Mouse (Mus musculus): ENCODE measurements around the gene Tbx6. TPM values are rescaled to one million over a fixed set of nuclear protein-coding genes. Genes with fewer than 3 reads are reported as not detected.

The Tbx6 gene
- polyA plus RNA-seq, 1 experiment: 13.7 TPM

DNA sequence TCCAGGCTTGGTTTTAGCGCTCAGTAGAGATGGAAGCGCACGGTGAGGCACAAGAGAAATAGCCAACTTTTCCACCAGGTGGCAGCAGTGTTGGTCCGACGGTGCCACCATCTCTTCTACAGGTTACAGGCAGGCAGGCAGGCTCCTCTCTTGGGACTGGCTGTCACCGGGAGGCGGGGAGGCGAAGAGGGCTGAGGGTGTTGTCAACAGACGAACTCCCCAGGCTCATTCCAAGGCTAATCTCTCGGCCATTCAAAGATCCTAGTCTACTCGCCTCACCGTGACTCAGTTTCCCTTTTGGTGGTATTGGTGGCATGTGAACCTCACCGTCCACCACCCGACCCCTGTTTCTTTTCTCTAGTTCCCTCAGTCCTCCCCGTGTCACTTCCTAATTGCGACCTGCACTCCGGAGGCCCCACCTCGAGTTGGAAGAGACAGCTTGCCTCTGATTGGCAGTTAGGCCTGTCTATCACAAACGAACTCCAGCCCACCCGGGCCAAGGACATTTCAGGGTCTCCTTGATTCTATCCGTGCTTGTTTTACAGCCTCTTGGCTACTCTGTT is 50.8 kb downstream of the Tbx6 start:
- WGBS: 2% methylated on average over 21 of the region's 21 CpGs
- Histone ChIP-seq H3K4me1 (ENCODE audit: control insufficient read depth, insufficient read depth, low read length) (no peaks in the 10 kb centered on the region), H3K4me3 (replicated peaks; ENCODE audit: control insufficient read depth, low read depth, low read length) (peak overlapping the region; percentile 14), H3K27ac (ENCODE audit: control insufficient read depth, insufficient read depth, low read depth, low read length, poor library complexity) (no peak overlapping the region)
- peak; percentile 87 for TF ChIP-seq CTCF (IDR thresholded peaks at IDR 0.05; ENCODE audit: control insufficient read depth, insufficient read depth, low read length)
- no peak for TF ChIP-seq POLR2A (IDR thresholded peaks at IDR 0.05; ENCODE audit: borderline replicate concordance, control insufficient read depth, low read depth, low read length)

DNA sequence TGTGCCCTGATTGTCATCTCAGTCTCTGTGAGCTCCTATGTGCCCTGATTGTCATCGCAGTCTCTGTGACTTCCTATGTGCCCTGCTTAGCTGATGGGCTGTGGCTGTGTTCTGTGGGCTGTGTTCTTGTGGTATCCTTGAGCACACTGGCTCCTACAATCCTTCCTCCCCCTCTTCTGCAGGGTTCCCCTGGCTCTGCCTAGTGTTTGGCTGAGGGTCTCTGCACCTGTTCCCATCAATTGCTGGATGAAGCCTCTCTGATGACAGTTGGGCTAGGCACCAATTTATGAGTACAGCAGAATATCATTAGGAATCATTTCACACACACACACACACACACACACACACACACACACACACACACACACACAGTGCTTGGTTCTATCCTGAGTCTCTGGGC is 52.0 kb downstream of the Tbx6 start:
- H3K27ac ChIP-seq (ENCODE audit: control insufficient read depth, insufficient read depth, low read depth, low read length, poor library complexity): no peak overlapping the region
- 86% methylated on average over 1 of the region's 1 CpGs for WGBS
- TF ChIP-seq POLR2A (IDR thresholded peaks at IDR 0.05; ENCODE audit: borderline replicate concordance, control insufficient read depth, low read depth, low read length) (no peak), CTCF (IDR thresholded peaks at IDR 0.05; ENCODE audit: control insufficient read depth, insufficient read depth, low read length) (no peak)
- H3K4me1 ChIP-seq (ENCODE audit: control insufficient read depth, insufficient read depth, low read length): no peaks in the 10 kb centered on the region
- H3K4me3 ChIP-seq (replicated peaks; ENCODE audit: control insufficient read depth, low read depth, low read length): no peak overlapping the region

Other genes starting within 250 kb of the Tbx6 start
- 52.3 and 90.2 TPM in 2 replicates for gene Eif3c, start 215.1 kb upstream of the Tbx6 start, polyA plus RNA-seq (2011; ENCODE audit: insufficient read depth, insufficient read length, low replicate concordance, missing spikeins)
- 21.2 and 45.7 TPM in 2 replicates for gene Apobr, start 196.5 kb upstream of the Tbx6 start, polyA plus RNA-seq (2011; ENCODE audit: insufficient read depth, insufficient read length, low replicate concordance, missing spikeins)
- gene Cln3, start 195.7 kb upstream of the Tbx6 start, polyA plus RNA-seq (2011; ENCODE audit: insufficient read depth, insufficient read length, low replicate concordance, missing spikeins): 98.2 and 269 TPM in 2 replicates
- gene Il27, start 186.5 kb upstream of the Tbx6 start, polyA plus RNA-seq (2011; ENCODE audit: insufficient read depth, insufficient read length, low replicate concordance, missing spikeins): 1.9 and 6.0 TPM in 2 replicates
- gene Nupr1, start 150.6 kb upstream of the Tbx6 start, polyA plus RNA-seq (2011; ENCODE audit: insufficient read depth, insufficient read length, low replicate concordance, missing spikeins): 28.1 and 37.6 TPM in 2 replicates
- 25.8 and 27.0 TPM in 2 replicates for gene Sgf29, start 132.2 kb upstream of the Tbx6 start, polyA plus RNA-seq (2011; ENCODE audit: insufficient read depth, insufficient read length, low replicate concordance, missing spikeins)
- 14.2 and 34.1 TPM in 2 replicates for gene Sult1a1, start 105.1 kb upstream of the Tbx6 start, polyA plus RNA-seq (2011; ENCODE audit: insufficient read depth, insufficient read length, low replicate concordance, missing spikeins)
- gene Bola2, start 86.1 kb upstream of the Tbx6 start, polyA plus RNA-seq (2011; ENCODE audit: insufficient read depth, insufficient read length, low replicate concordance, missing spikeins): 77.8 and 182 TPM in 2 replicates
- gene Slx1b, start 85.7 kb upstream of the Tbx6 start, polyA plus RNA-seq (2011; ENCODE audit: insufficient read depth, insufficient read length, low replicate concordance, missing spikeins): 5.0 and 11.1 TPM in 2 replicates
- 370 and 776 TPM in 2 replicates for gene Coro1a, start 73.7 kb upstream of the Tbx6 start, polyA plus RNA-seq (2011; ENCODE audit: insufficient read depth, insufficient read length, low replicate concordance, missing spikeins)
- 78.4 and 117 TPM in 2 replicates for gene Mapk3, start 21.9 kb upstream of the Tbx6 start, polyA plus RNA-seq (2011; ENCODE audit: insufficient read depth, insufficient read length, low replicate concordance, missing spikeins)
- gene Gdpd3, start 15.1 kb upstream of the Tbx6 start, polyA plus RNA-seq (2011; ENCODE audit: insufficient read depth, insufficient read length, low replicate concordance, missing spikeins): 20.1 and 40.1 TPM in 2 replicates
- gene Ypel3, start 4.5 kb upstream of the Tbx6 start, polyA plus RNA-seq (2011; ENCODE audit: insufficient read depth, insufficient read length, low replicate concordance, missing spikeins): 236 and 411 TPM in 2 replicates
- 90.6 and 130 TPM in 2 replicates for gene Ppp4c, start 11.0 kb downstream of the Tbx6 start, polyA plus RNA-seq (2011; ENCODE audit: insufficient read depth, insufficient read length, low replicate concordance, missing spikeins)
- 1.9 TPM in 1 of 2 replicates, not detected in the other for gene Fam57b, start 16.2 kb downstream of the Tbx6 start, polyA plus RNA-seq (2011; ENCODE audit: insufficient read depth, insufficient read length, low replicate concordance, missing spikeins)
- not detected in 2 replicates for gene 4930451I11Rik, start 50.2 kb downstream of the Tbx6 start, polyA plus RNA-seq (2011; ENCODE audit: insufficient read depth, insufficient read length, low replicate concordance, missing spikeins)
- gene Doc2a, start 65.9 kb downstream of the Tbx6 start, polyA plus RNA-seq (2011; ENCODE audit: insufficient read depth, insufficient read length, low replicate concordance, missing spikeins): not detected in 2 replicates
- gene Hirip3, start 80.5 kb downstream of the Tbx6 start, polyA plus RNA-seq (2011; ENCODE audit: insufficient read depth, insufficient read length, low replicate concordance, missing spikeins): 77.2 and 107 TPM in 2 replicates
- 38.1 and 59.7 TPM in 2 replicates for gene Ino80e, start 80.9 kb downstream of the Tbx6 start, polyA plus RNA-seq (2011; ENCODE audit: insufficient read depth, insufficient read length, low replicate concordance, missing spikeins)
- gene Taok2, start 103.2 kb downstream of the Tbx6 start, polyA plus RNA-seq (2011; ENCODE audit: insufficient read depth, insufficient read length, low replicate concordance, missing spikeins): 113 and 149 TPM in 2 replicates
- gene Tmem219, start 141.4 kb downstream of the Tbx6 start, polyA plus RNA-seq (2011; ENCODE audit: insufficient read depth, insufficient read length, low replicate concordance, missing spikeins): 39.9 and 76.2 TPM in 2 replicates
- 4.0 and 17.3 TPM in 2 replicates for gene Kctd13, start 147.4 kb downstream of the Tbx6 start, polyA plus RNA-seq (2011; ENCODE audit: insufficient read depth, insufficient read length, low replicate concordance, missing spikeins)
- gene Asphd1, start 168.1 kb downstream of the Tbx6 start, polyA plus RNA-seq (2011; ENCODE audit: insufficient read depth, insufficient read length, low replicate concordance, missing spikeins): not detected in 2 replicates
- gene Sez6l2, start 169.1 kb downstream of the Tbx6 start, polyA plus RNA-seq (2011; ENCODE audit: insufficient read depth, insufficient read length, low replicate concordance, missing spikeins): 0.83 and 3.5 TPM in 2 replicates
- 51.4 and 89.1 TPM in 2 replicates for gene Cdipt, start 194.4 kb downstream of the Tbx6 start, polyA plus RNA-seq (2011; ENCODE audit: insufficient read depth, insufficient read length, low replicate concordance, missing spikeins)
- 2.3 and 2.4 TPM in 2 replicates for gene Cdiptos, start 194.6 kb downstream of the Tbx6 start, polyA plus RNA-seq (2011; ENCODE audit: insufficient read depth, insufficient read length, low replicate concordance, missing spikeins)
- gene Mvp, start 233.1 kb downstream of the Tbx6 start, polyA plus RNA-seq (2011; ENCODE audit: insufficient read depth, insufficient read length, low replicate concordance, missing spikeins): 6.3 and 15.1 TPM in 2 replicates
- gene Pagr1b, start 235.0 kb downstream of the Tbx6 start, polyA plus RNA-seq (2011; ENCODE audit: insufficient read depth, insufficient read length, low replicate concordance, missing spikeins): not detected in 2 replicates
- 20.4 TPM in 1 of 2 replicates, not detected in the other for gene Pagr1a, start 235.9 kb downstream of the Tbx6 start, polyA plus RNA-seq (2011; ENCODE audit: insufficient read depth, insufficient read length, low replicate concordance, missing spikeins)
- 11.2 and 52.5 TPM in 2 replicates for gene Gm42742, start 239.6 kb downstream of the Tbx6 start, polyA plus RNA-seq (2011; ENCODE audit: insufficient read depth, insufficient read length, low replicate concordance, missing spikeins)
- 5.3 TPM in 1 of 2 replicates, not detected in the other for gene Prrt2, start 239.7 kb downstream of the Tbx6 start, polyA plus RNA-seq (2011; ENCODE audit: insufficient read depth, insufficient read length, low replicate concordance, missing spikeins)
- 153 and 314 TPM in 2 replicates for gene Maz, start 245.6 kb downstream of the Tbx6 start, polyA plus RNA-seq (2011; ENCODE audit: insufficient read depth, insufficient read length, low replicate concordance, missing spikeins)

Data from bone marrow, adult 2 months (tissue).